Mouse (Mus musculus) retina, adult 2 months (tissue): ENCODE measurements around the gene Gm20521.
A peak's percentile ranks its signal among the peaks of the same experiment; 100 is the strongest.

Source experiments
- DNase-seq: peaks from one replicate; pipeline ENCODE4 v3.0.0-alpha.2; 2012; ENCODE audit warnings: low read depth, low spot score

The Gm20521 gene

DNA sequence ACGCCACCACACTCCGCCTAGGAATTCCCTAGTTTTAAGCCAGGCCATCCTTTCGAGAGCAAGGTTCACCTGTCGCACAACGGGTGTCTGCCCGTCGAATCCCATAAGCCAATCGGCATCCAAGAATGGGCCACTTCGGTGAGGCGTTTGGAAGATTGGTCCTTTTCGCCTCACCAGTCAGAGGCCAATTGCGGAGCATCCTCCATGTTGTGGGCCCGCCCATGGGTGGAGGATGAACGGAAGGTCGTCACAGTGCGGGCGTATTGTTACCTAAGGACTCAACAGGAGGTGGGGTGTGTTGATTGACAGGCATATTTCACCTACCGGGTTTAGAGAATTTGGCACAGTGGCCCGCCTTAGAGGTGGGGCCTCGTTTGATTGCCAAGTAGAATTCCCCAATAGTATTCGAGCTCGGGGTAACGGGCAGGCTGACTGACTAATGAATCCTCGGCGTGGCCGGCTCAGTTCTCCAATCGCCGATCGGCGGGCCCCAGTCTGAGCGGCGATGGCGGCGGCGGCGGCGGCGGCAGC lies 10.5 kb downstream of the Gm20521 start:
- peak; percentile 98 for DNase-seq

GRCm38 (mm10) chr14:54894296-54895151 lies 11.3 kb downstream of the Gm20521 start:
- no peak for DNase-seq

GRCm38 (mm10) chr14:54897445-54897844 lies 14.2 kb downstream of the Gm20521 start:
- no peak for DNase-seq

DNA sequence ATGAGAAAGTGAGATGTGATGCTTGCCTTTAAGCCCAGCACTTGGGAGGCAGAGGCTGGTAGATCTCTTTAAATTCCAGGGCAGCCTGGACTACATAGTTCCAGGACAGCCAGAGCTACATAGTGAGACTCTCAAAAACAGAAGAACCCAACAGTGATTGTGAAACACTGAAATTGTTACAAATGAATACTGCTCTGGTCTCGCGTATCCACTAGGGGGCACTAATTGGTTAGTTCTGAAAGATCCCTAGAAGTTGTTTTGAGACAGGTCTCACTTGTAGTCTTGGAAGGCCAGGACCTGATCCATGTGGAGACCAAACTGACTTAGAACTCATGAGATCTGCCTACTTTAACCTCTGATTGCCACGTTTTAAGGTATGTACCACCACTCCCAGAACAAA lies 17.1 kb downstream of the Gm20521 start:
- DNase-seq = peak; percentile 53

DNA sequence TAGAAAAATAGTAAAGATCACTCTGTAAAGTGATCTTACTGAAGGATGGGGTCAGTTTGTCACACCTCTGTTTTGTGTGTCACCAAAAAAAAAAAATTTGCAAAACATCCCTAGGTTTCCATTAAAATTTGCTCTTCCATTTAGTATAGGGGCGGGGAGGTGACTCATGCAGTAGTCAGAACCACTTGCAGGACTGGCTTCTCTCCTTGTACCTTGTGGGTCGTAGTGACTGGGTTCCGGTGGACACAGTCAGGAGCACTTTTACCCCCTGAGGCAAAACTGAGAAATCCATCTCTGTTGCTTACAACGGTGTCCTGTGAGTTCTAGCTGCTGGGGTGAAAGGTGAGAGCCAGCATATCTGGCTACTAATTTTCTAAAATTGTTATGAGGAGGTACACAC lies 20.4 kb downstream of the Gm20521 start:
- no peak for DNase-seq

DNA sequence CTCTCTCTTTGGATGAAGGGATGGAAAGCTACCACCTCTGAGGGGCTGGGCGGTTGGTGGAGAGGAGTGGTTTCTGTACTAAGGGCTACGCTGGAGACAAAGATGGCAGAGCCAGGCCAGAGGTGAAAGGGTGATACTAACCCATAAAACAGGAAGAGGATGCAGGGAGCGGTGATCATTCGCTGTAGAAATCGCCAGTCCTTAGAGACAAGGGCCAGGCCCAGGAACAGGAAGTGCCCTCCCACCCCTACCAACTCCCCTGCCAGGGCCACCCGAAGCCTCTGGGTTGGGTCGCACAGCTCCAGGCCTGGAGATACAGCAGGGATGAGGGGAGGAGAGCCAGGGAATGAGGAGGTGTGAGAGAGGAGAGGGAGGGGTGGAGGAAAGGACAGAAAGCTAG lies 25.4 kb downstream of the Gm20521 start:
- no peak for DNase-seq

DNA sequence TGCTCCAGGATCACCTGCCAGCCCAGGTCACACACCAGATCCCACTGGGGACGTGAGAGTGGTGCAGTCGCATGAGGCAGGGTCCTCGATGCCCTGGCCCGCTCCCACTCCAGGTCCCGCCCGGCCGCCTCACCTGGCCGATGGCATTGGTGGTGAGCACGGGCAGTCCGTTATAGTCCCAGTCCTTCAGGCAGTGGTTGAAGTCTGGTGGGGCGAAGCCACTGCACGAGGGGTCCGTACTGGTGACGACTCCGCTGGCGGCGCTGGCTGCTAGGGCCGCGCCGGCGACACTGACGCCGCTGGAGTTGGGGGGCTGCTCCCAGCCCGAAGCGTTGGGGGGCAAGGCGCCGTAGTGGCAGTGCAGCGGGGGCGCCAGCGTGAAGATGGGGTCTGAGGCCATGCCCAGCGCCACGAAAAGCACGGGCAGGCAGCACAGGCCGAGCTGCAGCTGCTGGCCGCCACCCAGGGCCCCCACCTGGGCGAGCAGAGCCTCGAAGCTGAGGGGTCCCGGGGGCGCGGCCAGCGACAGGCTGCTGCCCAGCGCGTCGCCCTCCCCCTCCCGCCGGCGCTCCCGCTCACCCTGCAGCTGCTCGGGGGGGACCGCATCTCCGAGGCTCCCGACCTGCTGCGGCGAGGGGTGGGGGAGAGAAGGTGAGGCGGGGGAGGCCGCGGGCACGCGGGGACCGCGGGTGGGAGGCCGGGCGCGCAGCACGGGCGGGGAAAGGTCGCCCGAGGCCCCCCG lies 29.0 kb downstream of the Gm20521 start:
- DNase-seq = no peak

- no peak for DNase-seq
These were observed 29.6 kb downstream of the Gm20521 start, which contains the start of gene Slc22a17 for GRCm38 (mm10) chr14:54912886-54913285. TSS of gene Slc22a17 (minus strand) at chr14:54913132.

DNA sequence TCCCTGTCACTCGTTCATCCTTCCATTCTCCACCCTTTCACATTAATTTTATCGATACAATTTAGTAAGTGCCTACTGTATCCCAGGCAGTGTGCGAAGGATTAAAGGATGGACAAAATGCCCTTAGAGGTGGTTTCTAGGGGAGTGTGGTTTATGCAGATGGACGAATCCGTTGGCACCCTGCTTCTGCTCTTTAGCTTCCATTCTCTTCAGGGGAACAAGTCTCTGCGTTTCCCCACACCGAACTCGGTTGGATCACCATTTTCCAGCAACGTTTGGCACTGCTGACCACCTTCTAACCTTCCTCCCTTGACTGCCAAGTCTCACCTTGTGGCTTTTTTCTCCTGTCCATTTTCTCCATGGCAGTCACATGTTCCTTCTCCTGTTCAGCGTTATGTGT lies 30.1 kb downstream of the Gm20521 start:
- no peak for DNase-seq

DNA sequence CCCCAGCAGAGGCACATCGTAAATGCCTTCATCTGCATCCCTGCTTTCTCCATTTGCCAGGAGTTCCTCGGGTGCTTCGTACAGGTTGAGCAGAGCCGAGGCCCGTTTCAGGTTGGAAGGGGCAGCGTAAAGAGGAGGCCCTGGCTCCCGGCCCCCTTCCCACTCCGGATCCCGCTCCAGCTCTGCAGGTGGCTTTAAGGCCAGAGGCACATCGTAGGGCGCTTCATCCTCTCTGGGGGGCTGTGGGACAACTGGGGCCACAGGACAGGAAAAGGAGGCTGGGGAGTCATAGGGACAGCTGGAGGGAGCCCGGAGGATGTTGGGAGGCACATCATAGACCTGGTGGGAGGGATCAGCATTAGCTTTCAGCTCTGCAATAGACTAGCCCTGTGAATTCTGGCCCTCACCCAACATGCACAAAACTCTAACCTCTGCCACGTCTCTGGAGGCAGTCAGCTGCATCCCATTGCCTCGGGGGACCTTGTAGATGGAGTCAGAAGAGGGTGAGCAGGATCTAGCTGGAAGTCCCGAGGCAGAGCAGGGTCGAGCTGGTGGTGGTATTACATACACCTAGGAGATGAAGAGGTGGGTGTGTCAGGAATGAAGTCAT lies 36.9 kb downstream of the Gm20521 start:
- DNase-seq = no peak

- no peak for DNase-seq
These were observed 41.6 kb downstream of the Gm20521 start for GRCm38 (mm10) chr14:54924641-54925348.

GRCm38 (mm10) chr14:54925349-54926342 lies 42.4 kb downstream of the Gm20521 start, which contains the start of gene Efs:
TSS of gene Efs (minus strand) at chr14:54926126.
- DNase-seq = no peak

DNA sequence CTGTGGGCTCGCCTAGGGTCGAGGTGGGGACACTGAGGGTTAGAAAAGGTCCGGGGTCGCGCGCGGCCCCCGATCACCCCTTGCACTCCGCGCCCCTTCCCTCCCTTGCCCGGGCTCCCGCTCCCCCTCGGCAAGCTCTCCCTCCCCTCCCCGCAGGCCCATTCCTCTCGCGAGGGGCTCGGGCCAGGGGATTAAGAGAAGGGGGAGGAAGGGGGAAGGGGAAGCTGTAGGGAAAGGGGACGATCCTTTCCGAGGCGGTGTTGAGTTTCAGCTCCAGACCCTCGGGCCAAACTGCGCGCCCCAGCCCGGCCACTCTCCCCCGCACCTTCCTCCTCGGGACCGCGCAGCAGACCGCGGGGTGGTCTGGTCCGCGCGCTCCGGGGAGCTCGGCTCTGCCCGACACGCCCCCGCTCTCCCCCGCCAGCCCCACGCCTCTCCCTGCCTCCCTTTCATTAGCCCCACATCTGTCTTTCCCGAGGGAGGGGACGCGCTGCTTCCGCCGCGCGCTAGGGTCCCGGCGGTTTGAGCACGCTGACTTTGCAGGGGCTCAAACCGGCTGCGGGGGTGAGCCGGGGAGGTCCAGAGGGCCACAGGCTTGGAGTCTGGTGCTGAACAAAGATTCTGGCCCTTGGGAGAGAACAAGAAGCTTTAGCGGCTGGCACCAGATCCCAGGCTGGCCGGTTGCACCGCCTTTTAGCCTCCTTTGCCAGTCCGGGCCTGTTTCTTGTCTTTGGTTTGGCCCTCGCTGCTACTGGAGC lies 43.3 kb downstream of the Gm20521 start:
- DNase-seq = no peak

- DNase-seq = no peak
These were observed 44.1 kb downstream of the Gm20521 start for GRCm38 (mm10) chr14:54927296-54927695.

DNA sequence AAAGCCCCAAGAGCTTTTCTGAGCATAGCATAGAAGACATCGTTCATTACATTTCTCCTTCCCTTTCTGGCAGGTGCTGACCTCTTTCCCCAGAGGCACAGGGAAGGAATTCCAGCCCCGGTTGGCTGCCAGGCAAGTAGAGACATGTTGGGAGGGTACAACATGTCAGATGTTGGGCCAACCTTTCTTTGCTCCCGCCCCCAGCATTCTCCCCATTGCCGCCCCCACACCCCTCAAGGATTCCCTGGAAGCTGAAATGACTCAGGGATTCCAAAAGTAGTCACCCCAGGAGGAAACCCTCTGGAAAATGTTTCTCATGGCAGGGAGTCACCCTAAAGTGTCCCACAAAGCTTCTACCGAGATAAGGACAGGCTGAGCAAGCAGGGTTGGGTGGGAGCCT lies 46.6 kb downstream of the Gm20521 start:
- no peak for DNase-seq

GRCm38 (mm10) chr14:54930431-54930830 lies 47.2 kb downstream of the Gm20521 start:
- DNase-seq = no peak

- no peak for DNase-seq
These were observed 49.5 kb downstream of the Gm20521 start, which contains the start of gene Il25 for GRCm38 (mm10) chr14:54932645-54933150. TSS of gene Il25 (plus strand) at chr14:54932695.

GRCm38 (mm10) chr14:54935904-54936830 lies 52.9 kb downstream of the Gm20521 start, which contains the start of gene Cmtm5:
TSS of gene Cmtm5 (plus strand) at chr14:54936261.
- no peak for DNase-seq
